Mouse (Mus musculus) embryonic facial prominence, embryonic 10.5 days (tissue): ENCODE measurements around the gene Hmox1. TPM values are rescaled to one million over a fixed set of nuclear protein-coding genes. Genes with fewer than 3 reads are reported as not detected.

Experiments
- DNase-seq: peaks from one replicate; pipeline ENCODE4 v3.0.0-alpha.2; 2017; ENCODE audit warnings: low spot score
- H3K27ac ChIP-seq: fragments of 300-500 bp; sonication (generic); replicated peaks from 2 replicates; pipeline ENCODE4 v1.5.1; 2016; ENCODE audit warnings: mild to moderate bottlenecking
- H3K27me3 ChIP-seq: fragments of 300-500 bp; sonication (generic); replicated peaks from 2 replicates; pipeline ENCODE4 v1.6.1; 2016; ENCODE audit warnings: low read depth, mild to moderate bottlenecking; ENCODE audit not compliant: poor library complexity, severe bottlenecking
- H3K36me3 ChIP-seq: fragments of 300-500 bp; sonication (generic); replicated peaks from 2 replicates; pipeline ENCODE4 v1.6.1; 2016; ENCODE audit warnings: mild to moderate bottlenecking, moderate library complexity
- H3K4me1 ChIP-seq: fragments of 300-500 bp; sonication (generic); 2 replicates; pipeline ENCODE4 v1.6.1; 2016
- H3K4me3 ChIP-seq: fragments of 300-500 bp; sonication (generic); 2 replicates; pipeline ENCODE4 v1.5.1; 2016; ENCODE audit warnings: mild to moderate bottlenecking, moderate library complexity
- H3K9me3 ChIP-seq: fragments of 300-500 bp; sonication (generic); 2 replicates; pipeline ENCODE4 v1.6.1; 2016; ENCODE audit warnings: mild to moderate bottlenecking
- WGBS: fragments of 180-500 bp; shearing (Covaris S2); methylation state at CpG from one replicate; pipeline ENCODE4 v1.1.7; 2016; 5-methylcytosine and 5-hydroxymethylcytosine counted together
- polyA plus RNA-seq: library from polyadenylated mRNA; unstranded; fragments of >200 nt; fragmentation: Nextera tagmentation; extraction: Ambion mirVana; gene quantifications from 2 replicates; pipeline ENCODE4 v1.2.1, GENCODE M21; 2016

Gene Hmox1
- polyA plus RNA-seq, 1 experiment from 2014 or later, result 20.9 TPM

DNA sequence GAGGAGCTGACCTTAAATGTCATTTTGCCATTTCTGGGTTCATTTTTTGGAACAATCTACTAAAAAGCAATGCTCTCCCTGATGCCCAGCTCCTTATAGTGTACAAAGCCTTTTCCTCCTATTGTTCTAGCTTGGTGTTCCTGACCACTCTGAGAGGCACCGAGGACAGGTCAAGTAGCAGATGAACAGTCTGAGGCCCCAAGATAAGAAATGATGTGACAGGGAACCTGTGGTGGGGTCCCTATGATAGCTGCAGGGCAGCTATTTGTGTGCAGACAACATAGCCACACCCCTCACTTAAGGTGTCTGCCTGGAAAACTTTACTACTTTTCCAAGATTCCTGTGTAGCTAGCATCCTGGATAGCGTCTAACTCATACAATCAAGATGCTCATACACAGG, 42.8 kb downstream of the Hmox1 start:
- Histone ChIP-seq H3K4me1 (no peaks in the 10 kb centered on the region), H3K27me3 (no peaks in the 10 kb centered on the region), H3K27ac (no peak overlapping the region), H3K9me3 (no peaks in the 10 kb centered on the region), H3K36me3 (peaks cover 15% of the 10 kb centered on the region), H3K4me3 (no peak overlapping the region)
- 80% methylated on average over 2 of the region's 2 CpGs for WGBS
- DNase-seq, result no peak

DNA sequence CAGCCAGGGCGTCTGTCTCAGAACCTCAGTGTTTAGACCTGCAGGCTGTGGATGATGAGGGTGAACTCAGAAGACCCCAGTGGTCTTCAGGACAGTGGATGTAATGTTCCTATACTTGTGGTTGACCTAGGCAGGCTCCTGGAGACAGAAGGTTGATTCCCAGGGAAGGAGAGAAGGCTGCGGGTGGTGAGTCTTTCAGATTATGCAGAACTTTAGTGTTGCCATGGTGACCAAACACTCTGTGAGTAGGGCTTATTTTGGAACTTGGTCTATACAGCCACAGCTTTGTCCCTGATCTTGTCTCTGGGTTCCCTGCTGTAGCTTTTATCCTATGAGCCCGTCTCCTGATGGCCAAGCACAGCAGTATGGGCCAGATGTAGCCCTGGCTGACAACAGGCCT, 44.1 kb downstream of the Hmox1 start:
- Histone ChIP-seq H3K27me3 (no peaks in the 10 kb centered on the region), H3K27ac (no peak overlapping the region), H3K4me1 (no peaks in the 10 kb centered on the region), H3K9me3 (no peaks in the 10 kb centered on the region), H3K4me3 (no peak overlapping the region), H3K36me3 (0 out of 2 replicates have a peak, but pooled peaks cover 5% of the 10 kb centered on the region)
- DNase-seq, result no peak
- 69% methylated on average over 3 of the region's 3 CpGs for WGBS

Other genes with a start within 250 kb of the Hmox1 start
- not detected in 2 replicates for gene Isx, start 220.4 kb upstream of the Hmox1 start, polyA plus RNA-seq
- 46.3 and 46.4 TPM in 2 replicates for gene Hmgxb4, start 100.3 kb upstream of the Hmox1 start, polyA plus RNA-seq
- 32.0 and 32.3 TPM in 2 replicates for gene Tom1, start 59.9 kb upstream of the Hmox1 start, polyA plus RNA-seq
- gene Mcm5, start 15.9 kb downstream of the Hmox1 start, polyA plus RNA-seq, result 312 and 340 TPM in 2 replicates
- gene Rasd2, start 120.3 kb downstream of the Hmox1 start, polyA plus RNA-seq, result 0.06 and 0.51 TPM in 2 replicates